Mouse (Mus musculus): ENCODE measurements around the gene Cyp4a14. TPM values are rescaled to one million over a fixed set of nuclear protein-coding genes. Genes with fewer than 3 reads are reported as not detected.
"Not testable (repeated sequence)": the region's sequence is repeated elsewhere in the genome, so short reads cannot be mapped to it uniquely, and the experiment has no call there.

The Cyp4a14 gene
- not detected in 2 replicates for polyA plus RNA-seq (2012; rRNA removed)

DNA sequence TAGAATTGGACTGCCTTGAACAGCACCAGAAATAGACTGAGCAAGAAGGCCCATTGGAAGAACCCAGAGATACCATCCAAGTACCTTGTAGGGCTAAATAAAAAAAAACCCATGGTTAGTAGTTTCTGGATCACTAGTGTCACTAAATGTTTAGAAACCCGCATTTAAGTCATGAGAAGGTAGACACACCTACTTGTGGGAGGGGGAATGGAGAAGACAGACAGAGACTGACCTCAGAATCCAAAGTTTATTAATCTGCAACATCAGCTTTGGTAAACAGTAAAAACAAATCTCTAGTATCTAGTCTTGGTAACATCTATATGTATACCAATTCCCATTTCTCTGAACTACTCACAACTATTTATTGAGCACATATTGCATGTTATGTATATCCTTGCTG, at the start of gene Cyp4a14:
Cyp4a14 (minus strand) TSS at position 142 of the 400 bp plus-strand sequence.
- Histone ChIP-seq H3K27me3 (ENCODE audit: control insufficient read depth, insufficient read depth, low read length) (no peaks in the 10 kb centered on the region), H3K27ac (ENCODE audit: insufficient read depth, low read depth, low read length) (no peak within 1 kb of the TSS), H3K4me3 (ENCODE audit: low read depth, low read length) (no peak within 1 kb of the TSS), H3K4me1 (ENCODE audit: control insufficient read depth, insufficient read depth, insufficient read length, low read length) (no peaks in the 10 kb centered on the region), H3K36me3 (ENCODE audit: control insufficient read depth, insufficient read depth, low read length) (no peaks in the 10 kb centered on the region)
- WGBS: 67% methylated on average over 1 of the region's 1 CpGs
- TF ChIP-seq POLR2A (IDR thresholded peaks at IDR 0.05; ENCODE audit: low read depth, low read length): no peak
- TF ChIP-seq CTCF (IDR thresholded peaks at IDR 0.05; ENCODE audit: extremely low read depth, insufficient read length, insufficient replicate concordance, low read depth, low read length): no peak

DNA sequence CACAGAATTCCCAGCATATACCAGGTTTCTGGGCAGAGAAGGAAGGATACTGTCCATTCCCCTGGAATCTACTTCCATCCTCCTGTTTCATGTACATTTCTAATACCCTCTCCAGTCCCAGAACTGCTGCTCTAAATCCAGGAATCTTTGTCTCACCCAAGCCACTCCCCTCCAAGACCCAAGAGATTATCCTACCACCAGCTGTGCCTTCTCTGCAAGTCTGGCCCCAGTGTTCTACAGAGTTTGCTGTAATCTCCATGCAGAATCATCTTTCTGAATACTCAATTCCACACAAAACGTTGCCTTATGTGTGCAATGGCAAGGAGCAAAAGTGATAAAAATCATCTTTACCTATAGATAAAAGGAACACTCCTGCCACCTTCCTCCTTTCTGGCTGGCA, 49.2 kb upstream of the Cyp4a14 start:
- H3K4me1 ChIP-seq (ENCODE audit: control insufficient read depth, insufficient read depth, insufficient read length, low read length): no peaks in the 10 kb centered on the region
- WGBS: 28% methylated on average over 1 of the region's 1 CpGs
- no peak overlapping the region for H3K27ac ChIP-seq (ENCODE audit: insufficient read depth, low read depth, low read length)
- H3K4me3 ChIP-seq (ENCODE audit: low read depth, low read length): no peak overlapping the region
- TF ChIP-seq CTCF (IDR thresholded peaks at IDR 0.05; ENCODE audit: extremely low read depth, insufficient read length, insufficient replicate concordance, low read depth, low read length): no peak
- no peak for TF ChIP-seq POLR2A (IDR thresholded peaks at IDR 0.05; ENCODE audit: low read depth, low read length)
- H3K27me3 ChIP-seq (ENCODE audit: control insufficient read depth, insufficient read depth, low read length): no peaks in the 10 kb centered on the region
- no peaks in the 10 kb centered on the region for H3K36me3 ChIP-seq (ENCODE audit: control insufficient read depth, insufficient read depth, low read length)

DNA sequence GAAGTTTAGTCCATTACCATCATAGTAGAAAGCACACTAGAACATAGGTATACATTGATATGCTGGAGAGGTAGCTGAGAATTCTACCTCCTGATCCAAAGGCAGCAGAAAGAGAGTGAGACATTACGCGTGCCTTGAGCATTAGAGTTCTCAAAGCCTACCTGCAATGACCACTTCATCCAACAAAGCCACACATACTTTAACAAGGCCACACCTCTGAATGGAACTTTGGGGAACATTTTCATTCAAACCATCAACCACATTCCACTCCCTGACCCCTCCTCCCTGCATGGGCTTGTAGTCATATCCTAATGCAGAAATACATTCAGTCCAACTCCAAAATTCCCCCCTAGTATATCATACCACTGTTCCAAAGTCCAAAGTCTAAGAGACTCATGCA, 25.8 kb upstream of the Cyp4a14 start:
- H3K27ac ChIP-seq (ENCODE audit: insufficient read depth, low read depth, low read length): no peak overlapping the region
- WGBS: 96% methylated on average over 2 of the region's 2 CpGs

DNA sequence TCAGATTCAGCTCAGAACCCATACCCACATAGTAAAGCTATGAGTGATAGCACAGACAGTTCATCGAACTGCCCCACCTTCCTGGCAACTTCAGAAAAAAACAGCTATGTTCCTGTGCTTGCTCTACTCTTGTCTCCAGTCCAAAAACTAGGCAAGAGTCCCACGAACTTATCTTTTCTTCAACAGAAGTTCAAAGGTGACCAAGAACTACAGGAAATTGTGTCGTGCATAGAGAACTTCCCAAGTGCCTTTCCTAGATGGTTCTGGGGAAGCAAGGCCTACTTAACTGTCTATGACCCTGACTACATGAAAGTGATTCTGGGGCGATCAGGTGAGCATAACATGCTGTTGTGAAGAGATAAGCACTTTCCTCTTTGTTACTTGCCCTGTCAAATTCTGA, 23.5 kb upstream of the Cyp4a14 start:
- TF ChIP-seq CTCF (IDR thresholded peaks at IDR 0.05; ENCODE audit: extremely low read depth, insufficient read length, insufficient replicate concordance, low read depth, low read length) (no peak), POLR2A (IDR thresholded peaks at IDR 0.05; ENCODE audit: low read depth, low read length) (no peak)
- Histone ChIP-seq H3K36me3 (ENCODE audit: control insufficient read depth, insufficient read depth, low read length) (no peaks in the 10 kb centered on the region), H3K4me1 (ENCODE audit: control insufficient read depth, insufficient read depth, insufficient read length, low read length) (no peaks in the 10 kb centered on the region; the same call in 1 of the 2 replicates), H3K27ac (ENCODE audit: insufficient read depth, low read depth, low read length) (no peak overlapping the region), H3K4me3 (ENCODE audit: low read depth, low read length) (no peak overlapping the region), H3K27me3 (ENCODE audit: control insufficient read depth, insufficient read depth, low read length) (no peaks in the 10 kb centered on the region)
- WGBS: 24% methylated on average over 4 of the region's 4 CpGs

More for the DNA sequence above, 25.8 kb upstream of the Cyp4a14 start:
- Histone ChIP-seq H3K4me1 (ENCODE audit: control insufficient read depth, insufficient read depth, insufficient read length, low read length) (no peaks in the 10 kb centered on the region; the same call in 1 of the 2 replicates), H3K4me3 (ENCODE audit: low read depth, low read length) (no peak overlapping the region), H3K27me3 (ENCODE audit: control insufficient read depth, insufficient read depth, low read length) (no peaks in the 10 kb centered on the region), H3K36me3 (ENCODE audit: control insufficient read depth, insufficient read depth, low read length) (no peaks in the 10 kb centered on the region)
- TF ChIP-seq CTCF (IDR thresholded peaks at IDR 0.05; ENCODE audit: extremely low read depth, insufficient read length, insufficient replicate concordance, low read depth, low read length) (no peak), POLR2A (IDR thresholded peaks at IDR 0.05; ENCODE audit: low read depth, low read length) (no peak)

DNA sequence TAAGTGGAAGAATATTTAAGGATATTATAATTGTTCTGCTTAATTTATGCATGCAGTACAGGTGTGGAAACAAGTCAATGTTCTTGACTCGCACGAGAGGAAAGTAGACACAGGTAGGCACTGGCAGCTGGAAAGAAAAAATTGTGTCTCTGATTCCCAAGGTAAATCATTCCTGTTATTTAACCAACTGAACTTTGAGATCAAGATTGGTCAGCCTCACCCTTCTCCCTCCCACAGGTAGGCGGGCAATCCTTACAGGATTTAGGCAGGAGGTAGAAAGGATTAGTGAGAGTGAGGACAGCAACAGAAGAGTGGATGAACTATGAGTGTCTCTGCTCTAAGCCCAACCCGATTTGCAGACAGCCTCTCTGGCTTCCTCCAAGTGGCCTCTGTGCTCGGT, 22.1 kb upstream of the Cyp4a14 start, which contains the start of gene Cyp4a10:
Cyp4a10 (plus strand) TSS at position 265 of the 400 bp plus-strand sequence.
- not testable (repeated sequence) for H3K4me1 ChIP-seq (ENCODE audit: control insufficient read depth, insufficient read depth, insufficient read length, low read length); H3K27me3 ChIP-seq (ENCODE audit: control insufficient read depth, insufficient read depth, low read length); H3K27ac ChIP-seq (ENCODE audit: insufficient read depth, low read depth, low read length); H3K4me3 ChIP-seq (ENCODE audit: low read depth, low read length); H3K36me3 ChIP-seq (ENCODE audit: control insufficient read depth, insufficient read depth, low read length)
- 42% methylated on average over 5 of the region's 5 CpGs for WGBS

DNA sequence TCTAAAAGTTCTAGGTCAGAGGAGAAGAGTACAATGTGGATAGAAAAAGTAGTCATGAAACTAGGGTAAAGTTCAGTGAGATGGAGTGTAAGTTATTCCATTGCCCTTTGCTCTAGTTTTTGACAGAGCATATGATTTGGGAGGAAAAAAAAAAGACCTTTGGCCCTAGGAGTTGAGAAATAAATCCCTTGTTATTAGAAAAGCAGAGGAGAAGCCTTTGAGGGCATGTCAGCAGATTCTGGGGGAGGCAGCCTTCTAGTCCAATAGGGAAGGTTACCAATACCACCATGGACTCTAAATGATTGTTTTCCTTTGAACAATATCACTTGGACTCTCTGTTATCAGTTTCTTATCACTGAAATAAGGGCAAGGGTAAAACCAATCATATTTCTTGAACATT, 18.0 kb upstream of the Cyp4a14 start:
- H3K27me3 ChIP-seq (ENCODE audit: control insufficient read depth, insufficient read depth, low read length); H3K4me1 ChIP-seq (ENCODE audit: control insufficient read depth, insufficient read depth, insufficient read length, low read length); H3K27ac ChIP-seq (ENCODE audit: insufficient read depth, low read depth, low read length); H3K36me3 ChIP-seq (ENCODE audit: control insufficient read depth, insufficient read depth, low read length); H3K4me3 ChIP-seq (ENCODE audit: low read depth, low read length): not testable (repeated sequence)

DNA sequence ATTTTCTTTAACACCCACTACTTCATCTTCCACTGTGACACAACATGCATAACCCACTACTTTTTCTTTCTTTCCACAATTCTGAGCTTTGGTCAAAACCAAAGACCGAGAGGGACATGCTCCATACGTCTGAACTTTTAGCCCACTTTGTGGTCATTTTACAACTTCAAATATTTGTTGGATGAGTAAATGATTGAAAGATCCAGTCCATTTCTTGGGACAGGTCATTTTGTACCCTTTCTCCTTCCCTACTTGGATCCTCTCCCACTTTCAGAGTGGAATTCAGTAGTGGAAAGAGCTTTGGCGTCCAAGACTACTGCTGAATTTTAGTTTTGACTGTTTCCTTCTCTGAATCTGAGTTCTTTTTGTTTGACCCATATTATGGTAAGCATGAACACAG, 1.5 kb upstream of the Cyp4a14 start:
- no peaks in the 10 kb centered on the region for H3K27me3 ChIP-seq (ENCODE audit: control insufficient read depth, insufficient read depth, low read length)
- WGBS: 62% methylated on average over 3 of the region's 3 CpGs
- H3K36me3 ChIP-seq (ENCODE audit: control insufficient read depth, insufficient read depth, low read length): no peaks in the 10 kb centered on the region
- no peaks in the 10 kb centered on the region for H3K4me1 ChIP-seq (ENCODE audit: control insufficient read depth, insufficient read depth, insufficient read length, low read length)
- no peak for TF ChIP-seq POLR2A (IDR thresholded peaks at IDR 0.05; ENCODE audit: low read depth, low read length)
- no peak for TF ChIP-seq CTCF (IDR thresholded peaks at IDR 0.05; ENCODE audit: extremely low read depth, insufficient read length, insufficient replicate concordance, low read depth, low read length)
- no peak overlapping the region for H3K27ac ChIP-seq (ENCODE audit: insufficient read depth, low read depth, low read length)
- H3K4me3 ChIP-seq (ENCODE audit: low read depth, low read length): no peak overlapping the region

DNA sequence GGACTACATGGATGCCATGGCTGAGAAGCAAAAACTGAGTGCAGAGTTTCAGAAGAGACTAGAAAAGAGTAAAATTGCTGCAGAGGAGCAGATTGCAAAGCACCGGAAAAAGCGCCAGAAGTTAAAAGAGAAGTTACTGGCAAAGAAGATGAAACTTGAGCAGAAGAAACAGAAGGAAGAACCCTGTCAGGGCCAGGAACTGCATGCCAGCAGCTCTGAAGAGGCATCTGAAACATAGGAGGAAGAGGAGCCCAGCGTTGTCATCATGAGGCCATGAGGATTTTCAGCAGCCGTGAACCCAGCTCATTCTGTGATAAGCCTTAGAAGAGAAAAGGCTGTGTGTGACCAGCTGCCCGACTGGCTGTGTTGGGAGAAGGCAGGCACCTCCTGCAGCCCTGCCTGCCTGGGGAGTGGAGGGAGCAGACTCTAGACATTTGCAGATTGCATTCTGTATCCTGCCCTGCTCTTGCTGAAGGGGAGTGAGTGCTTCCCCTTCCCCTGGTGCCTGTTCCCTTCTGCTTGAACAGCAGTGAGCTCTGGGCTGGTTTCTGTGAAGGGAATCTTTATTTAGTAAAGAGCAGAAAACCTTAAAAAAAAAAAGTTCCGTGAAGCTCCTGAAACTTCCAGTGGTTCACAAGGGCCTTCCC, 14.8 kb downstream of the Cyp4a14 start:
- no peak overlapping the region for H3K4me3 ChIP-seq (ENCODE audit: low read depth, low read length)
- no peaks in the 10 kb centered on the region for H3K4me1 ChIP-seq (ENCODE audit: control insufficient read depth, insufficient read depth, insufficient read length, low read length)
- TF ChIP-seq CTCF (IDR thresholded peaks at IDR 0.05; ENCODE audit: extremely low read depth, insufficient read length, insufficient replicate concordance, low read depth, low read length) (no peak), POLR2A (IDR thresholded peaks at IDR 0.05; ENCODE audit: low read depth, low read length) (no peak)
- 54% methylated on average over 6 of the region's 6 CpGs for WGBS
- H3K36me3 ChIP-seq (ENCODE audit: control insufficient read depth, insufficient read depth, low read length): no peaks in the 10 kb centered on the region
- no peak overlapping the region for H3K27ac ChIP-seq (ENCODE audit: insufficient read depth, low read depth, low read length)
- H3K27me3 ChIP-seq (ENCODE audit: control insufficient read depth, insufficient read depth, low read length): no peaks in the 10 kb centered on the region

DNA sequence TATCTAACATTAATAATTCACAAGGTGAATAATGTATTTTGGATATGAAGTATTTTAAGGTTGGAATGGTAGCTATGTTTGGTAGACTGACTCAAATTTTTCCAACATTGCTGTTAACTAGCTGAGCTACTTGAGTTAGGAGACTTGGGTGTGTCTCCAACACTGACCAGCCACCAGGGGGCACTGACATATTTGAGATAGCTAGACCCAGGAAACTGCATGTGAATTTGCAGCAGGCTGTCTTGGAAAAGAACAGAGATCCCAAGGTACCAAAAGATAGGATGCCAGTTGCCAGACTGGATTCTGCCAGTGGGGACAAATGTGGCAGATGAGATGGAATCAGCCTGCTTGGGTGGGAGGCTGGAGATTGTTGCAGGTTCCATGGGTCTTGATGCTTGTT, 19.9 kb downstream of the Cyp4a14 start:
- not testable (repeated sequence) for H3K4me1 ChIP-seq (ENCODE audit: control insufficient read depth, insufficient read depth, insufficient read length, low read length); H3K27me3 ChIP-seq (ENCODE audit: control insufficient read depth, insufficient read depth, low read length); H3K4me3 ChIP-seq (ENCODE audit: low read depth, low read length); H3K36me3 ChIP-seq (ENCODE audit: control insufficient read depth, insufficient read depth, low read length); H3K27ac ChIP-seq (ENCODE audit: insufficient read depth, low read depth, low read length)

DNA sequence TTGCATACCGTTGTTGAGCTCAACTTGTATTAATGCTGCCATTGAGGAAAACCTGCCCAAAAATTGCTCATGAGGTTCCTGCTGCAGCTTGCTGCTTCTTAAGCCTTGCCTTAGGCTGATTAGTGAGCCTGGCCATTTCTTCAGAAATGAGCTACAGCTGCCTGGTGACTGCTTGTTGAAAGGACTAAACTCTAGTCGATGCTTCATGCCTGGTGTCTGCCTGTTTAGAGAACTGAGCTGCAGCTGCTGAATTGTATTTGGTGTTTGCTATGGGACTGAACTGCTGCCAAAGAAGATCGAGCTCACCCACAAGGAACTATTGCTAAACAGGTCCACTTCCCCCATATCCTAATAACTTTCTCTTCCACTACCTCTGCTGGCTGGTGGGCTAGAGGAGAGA, 22.4 kb downstream of the Cyp4a14 start:
- not testable (repeated sequence) for H3K4me3 ChIP-seq (ENCODE audit: low read depth, low read length); H3K27me3 ChIP-seq (ENCODE audit: control insufficient read depth, insufficient read depth, low read length); H3K36me3 ChIP-seq (ENCODE audit: control insufficient read depth, insufficient read depth, low read length); H3K27ac ChIP-seq (ENCODE audit: insufficient read depth, low read depth, low read length); H3K4me1 ChIP-seq (ENCODE audit: control insufficient read depth, insufficient read depth, insufficient read length, low read length)
- WGBS: 47% methylated on average over 3 of the region's 3 CpGs

All from small intestine, adult 2 months (tissue).